Mouse (Mus musculus): ENCODE measurements around the gene Ckb.
"Not testable (repeated sequence)": the region's sequence is repeated elsewhere in the genome, so short reads cannot be mapped to it uniquely, and the experiment has no call there.

Gene Ckb

GRCm38 (mm10) chr12:111672176-111672575 is at the start of gene Ckb:
Ckb (minus strand) TSS chr12:111672338.
- DNase-seq (ENCODE audit: low spot score) = peak; percentile 93

- no peak for DNase-seq (ENCODE audit: low spot score)
These were observed 48.1 kb upstream of the Ckb start for GRCm38 (mm10) chr12:111720222-111720621.

- no peak for DNase-seq (ENCODE audit: low spot score)
These were observed 46.5 kb upstream of the Ckb start for GRCm38 (mm10) chr12:111718656-111719055.

DNA sequence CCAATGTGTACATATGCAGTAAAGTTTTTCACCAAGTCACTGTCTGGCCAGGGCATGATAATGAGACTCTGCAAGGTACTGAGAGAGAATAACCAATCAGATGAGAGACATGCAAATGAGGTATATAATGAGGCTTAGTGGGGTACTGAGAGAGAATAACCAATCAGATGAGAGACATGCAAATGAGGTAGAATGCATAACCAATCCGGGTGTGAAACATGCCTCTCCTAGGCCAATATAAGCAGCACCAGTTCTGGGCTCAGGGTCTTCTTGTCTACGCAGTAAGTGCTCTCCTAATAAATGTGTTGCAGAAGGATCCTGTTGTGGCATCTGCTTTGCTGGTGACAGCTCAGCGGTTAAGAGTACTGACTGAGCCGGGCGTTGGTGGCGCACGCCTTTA is 44.4 kb upstream of the Ckb start:
- no peak for DNase-seq (ENCODE audit: low spot score)

- not testable (repeated sequence) for DNase-seq (ENCODE audit: low spot score)
These were observed 41.7 kb upstream of the Ckb start for GRCm38 (mm10) chr12:111713880-111714279.

GRCm38 (mm10) chr12:111713004-111713651 is 41.0 kb upstream of the Ckb start, which contains the start of the genes Bag5 and Apopt1:
Bag5 (minus strand) TSS chr12:111713257.
Apopt1 (plus strand) TSS chr12:111713261.
- peak; percentile 92 for DNase-seq (ENCODE audit: low spot score)

DNA sequence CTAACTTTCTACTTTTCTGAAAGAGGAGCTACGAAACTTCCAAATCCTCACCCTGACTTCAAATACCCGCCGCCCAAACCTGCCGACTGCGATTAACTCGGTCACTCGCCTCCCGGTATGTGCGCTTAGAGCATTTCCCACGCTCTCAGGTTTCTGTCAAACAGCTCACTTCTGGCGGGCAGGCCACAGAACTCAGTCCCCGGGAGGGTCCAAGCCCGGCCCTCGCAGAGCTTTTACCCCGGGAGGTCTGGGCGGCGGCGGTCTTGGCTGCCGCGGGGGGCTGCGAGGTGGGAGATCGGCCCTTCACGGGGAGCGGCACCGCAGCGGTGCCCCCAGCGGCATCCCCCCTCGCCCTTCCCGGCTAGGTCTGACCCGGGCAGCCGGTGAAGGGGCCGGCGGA is 40.3 kb upstream of the Ckb start:
- DNase-seq (ENCODE audit: low spot score) = peak; percentile 55

DNA sequence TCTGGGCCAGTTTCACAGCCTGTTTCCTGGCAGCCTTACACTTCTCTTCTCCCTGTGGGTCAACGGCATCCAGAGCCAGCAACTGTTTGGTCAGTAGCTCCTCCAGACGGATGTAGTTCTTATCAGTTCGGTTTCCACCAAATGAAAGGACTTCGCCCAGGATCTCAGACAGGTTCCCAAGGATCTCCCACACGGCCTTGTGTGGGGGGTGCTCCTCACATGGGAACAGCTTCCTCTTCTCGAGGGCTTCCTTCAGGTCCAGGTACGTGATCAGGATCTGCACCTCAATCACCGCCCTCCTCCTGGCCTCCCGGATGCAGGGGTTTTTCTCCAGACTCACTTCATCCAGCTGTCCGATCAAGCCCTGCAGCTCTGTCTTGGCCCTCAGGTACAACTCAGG is 38.0 kb upstream of the Ckb start:
- DNase-seq (ENCODE audit: low spot score) = no peak

GRCm38 (mm10) chr12:111708181-111708580 is 36.0 kb upstream of the Ckb start:
- DNase-seq (ENCODE audit: low spot score) = no peak

GRCm38 (mm10) chr12:111705186-111705973 is 33.2 kb upstream of the Ckb start:
- no peak for DNase-seq (ENCODE audit: low spot score)

GRCm38 (mm10) chr12:111704609-111705008 is 32.5 kb upstream of the Ckb start:
- DNase-seq (ENCODE audit: low spot score) = no peak

GRCm38 (mm10) chr12:111703301-111703700 is 31.2 kb upstream of the Ckb start:
- no peak for DNase-seq (ENCODE audit: low spot score)

DNA sequence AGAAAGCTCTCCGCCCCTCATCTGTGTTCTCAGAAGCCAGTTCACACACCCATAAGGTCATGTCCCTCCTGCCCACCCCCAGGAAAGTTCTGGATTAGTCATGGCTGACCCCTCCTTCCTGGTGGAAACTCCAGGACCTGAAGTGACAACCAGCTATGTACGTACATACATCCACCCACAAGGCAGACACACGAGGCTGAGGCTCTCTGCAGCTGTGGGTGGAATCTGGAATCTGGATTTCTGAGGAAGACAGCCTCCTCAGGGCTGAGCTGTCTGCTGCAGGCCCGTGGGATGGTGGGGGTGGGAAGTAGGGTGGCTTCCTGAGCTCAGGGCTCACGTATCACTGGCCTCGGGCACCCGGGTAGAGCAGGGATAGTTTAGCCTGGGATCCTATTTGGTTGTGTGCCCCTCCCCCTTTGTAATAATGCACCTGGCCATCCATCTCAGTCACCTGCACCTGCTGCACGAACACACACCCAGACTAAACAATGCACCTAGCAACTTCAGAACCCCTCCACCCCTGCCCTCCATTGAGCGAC is 28.9 kb upstream of the Ckb start:
- no peak for DNase-seq (ENCODE audit: low spot score)

- no peak for DNase-seq (ENCODE audit: low spot score)
These were observed 27.4 kb upstream of the Ckb start for GRCm38 (mm10) chr12:111699542-111699941.

DNA sequence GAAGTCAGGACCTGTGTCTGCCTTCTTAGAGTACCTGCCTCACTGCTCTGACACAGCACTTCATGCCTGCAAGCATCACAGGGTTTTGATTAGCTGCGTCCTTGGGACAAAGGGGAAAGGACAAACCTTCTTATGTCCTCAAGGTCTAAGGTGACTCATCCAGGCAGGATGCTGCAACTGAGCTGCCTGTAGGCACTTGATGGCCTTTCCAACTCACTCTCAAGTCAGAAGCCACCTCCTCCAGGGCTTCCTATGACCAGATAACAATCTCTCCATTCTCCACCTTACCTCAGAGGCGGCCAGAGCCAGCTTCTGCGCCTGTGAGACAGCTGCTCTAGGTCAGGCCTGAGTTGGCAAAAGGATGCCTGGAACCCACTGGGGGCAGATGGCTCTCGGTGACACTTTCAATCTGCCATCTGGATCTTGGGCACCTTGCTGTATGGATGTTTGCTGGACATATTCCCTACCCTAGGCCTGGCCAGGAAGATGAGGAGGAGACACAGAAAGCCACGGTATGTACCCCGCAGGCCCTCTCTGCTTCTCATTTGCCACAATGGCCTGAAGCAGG is 26.3 kb upstream of the Ckb start:
- no peak for DNase-seq (ENCODE audit: low spot score)

DNA sequence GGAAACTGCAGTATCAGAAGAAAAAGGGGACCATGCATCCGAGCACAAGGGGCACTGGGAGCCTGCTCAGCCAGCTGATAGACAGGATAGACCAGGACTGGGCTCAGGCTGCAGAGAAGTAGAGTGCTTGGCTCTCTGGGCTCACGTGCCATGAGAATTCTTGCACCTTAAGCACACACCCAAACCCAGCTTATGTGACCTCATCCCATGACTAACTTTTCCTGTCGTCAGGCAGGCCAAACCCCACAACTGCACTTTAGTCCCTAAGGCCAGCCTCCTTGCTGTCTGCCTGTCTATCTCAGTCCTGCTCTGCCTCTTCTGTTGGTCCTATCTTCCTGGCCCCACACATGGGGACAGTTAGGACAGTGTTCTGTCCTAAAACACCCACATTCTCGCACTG is 25.6 kb upstream of the Ckb start:
- no peak for DNase-seq (ENCODE audit: low spot score)

DNA sequence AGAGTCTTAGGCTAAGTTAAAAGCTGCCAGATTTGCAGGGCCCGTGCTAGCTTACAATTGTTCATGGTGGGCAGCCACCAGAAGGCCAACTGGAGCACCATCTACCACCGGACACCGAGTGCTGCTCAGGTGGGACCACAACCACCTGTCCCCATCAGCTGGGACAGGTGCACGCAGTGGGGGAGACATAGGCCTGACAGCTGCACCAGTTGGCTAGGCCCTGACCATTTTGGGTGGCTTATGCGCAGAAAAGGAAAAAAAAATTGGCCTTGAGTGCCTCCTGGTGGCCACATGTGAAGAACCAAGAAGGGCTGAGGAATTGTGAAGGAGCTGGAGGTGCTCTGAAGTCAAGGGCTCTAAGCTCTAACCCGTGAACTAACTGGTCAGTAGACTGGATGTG is 24.1 kb upstream of the Ckb start:
- DNase-seq (ENCODE audit: low spot score) = peak; percentile 89

GRCm38 (mm10) chr12:111694880-111695804 is 23.0 kb upstream of the Ckb start:
- peak; percentile 75 for DNase-seq (ENCODE audit: low spot score)

DNA sequence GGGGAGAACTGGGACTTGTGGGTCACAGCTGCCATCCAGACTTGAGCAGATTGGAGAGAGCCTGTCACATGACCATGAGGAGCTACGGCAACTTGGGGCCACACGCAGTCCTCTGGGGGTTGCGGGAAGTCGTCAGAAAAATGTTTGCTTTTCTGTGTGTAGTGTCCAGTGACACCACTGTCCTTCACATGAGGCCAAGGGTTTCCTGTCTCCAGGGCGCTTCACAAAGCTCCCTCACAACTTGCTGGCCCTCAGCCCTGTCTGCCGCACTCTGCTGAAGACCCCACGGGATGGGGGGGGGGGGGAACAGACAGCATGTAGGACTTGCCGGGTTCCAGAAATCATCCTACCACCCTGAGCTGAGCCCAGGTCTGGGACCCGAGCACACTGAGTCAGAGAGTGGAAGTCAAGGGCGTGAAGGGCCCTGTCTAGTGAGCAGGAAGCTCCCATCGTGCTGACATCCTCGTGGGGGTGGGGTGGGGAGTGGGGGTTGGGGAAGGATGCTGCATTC is 22.2 kb upstream of the Ckb start:
- peak; percentile 73 for DNase-seq (ENCODE audit: low spot score)

GRCm38 (mm10) chr12:111693341-111694270 is 21.5 kb upstream of the Ckb start:
- peak; percentile 89 for DNase-seq (ENCODE audit: low spot score)

Data from embryo, embryonic 10.5 days (tissue).